Mouse (Mus musculus) MEL-GATA-1-ER (cell line): ENCODE measurements around the gene Ist1.

Experiments
- DNase-seq: peaks from one replicate; pipeline ENCODE4 v3.0.0-alpha.2; 2012; ENCODE audit warnings: low read depth; ENCODE audit errors: extremely low read depth

The Ist1 gene

GRCm38 (mm10) chr8:109682120-109682519 lies 10.9 kb downstream of the Ist1 start:
- DNase-seq = no peak

- no peak for DNase-seq
These were observed 11.5 kb downstream of the Ist1 start for GRCm38 (mm10) chr8:109681535-109681934.

- no peak for DNase-seq
These were observed 17.0 kb downstream of the Ist1 start for GRCm38 (mm10) chr8:109675896-109676643.

- DNase-seq = no peak
These were observed 19.5 kb downstream of the Ist1 start for GRCm38 (mm10) chr8:109673596-109673995.

GRCm38 (mm10) chr8:109672656-109673055 lies 20.4 kb downstream of the Ist1 start:
- no peak for DNase-seq

- DNase-seq = no peak
These were observed 26.4 kb downstream of the Ist1 start for GRCm38 (mm10) chr8:109666616-109667015.

GRCm38 (mm10) chr8:109662328-109662727 lies 30.7 kb downstream of the Ist1 start:
- DNase-seq = no peak

- DNase-seq = no peak
These were observed 36.2 kb downstream of the Ist1 start for GRCm38 (mm10) chr8:109656860-109657259.

GRCm38 (mm10) chr8:109650801-109651200 lies 42.3 kb downstream of the Ist1 start:
- no peak for DNase-seq

- DNase-seq = no peak
These were observed 44.6 kb downstream of the Ist1 start for GRCm38 (mm10) chr8:109648469-109648868.

GRCm38 (mm10) chr8:109647331-109647730 lies 45.7 kb downstream of the Ist1 start:
- DNase-seq = no peak

GRCm38 (mm10) chr8:109641236-109641635 lies 51.8 kb downstream of the Ist1 start:
- DNase-seq = no peak

- DNase-seq = no peak
These were observed 52.6 kb downstream of the Ist1 start for GRCm38 (mm10) chr8:109640410-109640809.

- DNase-seq = no peak
These were observed 54.2 kb downstream of the Ist1 start for GRCm38 (mm10) chr8:109638851-109639250.

GRCm38 (mm10) chr8:109635146-109635545 lies 57.9 kb downstream of the Ist1 start:
- DNase-seq = no peak

- no peak for DNase-seq
These were observed 60.6 kb downstream of the Ist1 start for GRCm38 (mm10) chr8:109632498-109632897.

GRCm38 (mm10) chr8:109628638-109629037 lies 64.4 kb downstream of the Ist1 start:
- no peak for DNase-seq
